Mouse (Mus musculus): ENCODE measurements at regions not wholly inside any gene's neighbourhood (a gene's known extent, or its start where the extent isn't known, plus 50 kb on each side); places are given as distances from the start of the nearest gene placed in this dataset.

DNA sequence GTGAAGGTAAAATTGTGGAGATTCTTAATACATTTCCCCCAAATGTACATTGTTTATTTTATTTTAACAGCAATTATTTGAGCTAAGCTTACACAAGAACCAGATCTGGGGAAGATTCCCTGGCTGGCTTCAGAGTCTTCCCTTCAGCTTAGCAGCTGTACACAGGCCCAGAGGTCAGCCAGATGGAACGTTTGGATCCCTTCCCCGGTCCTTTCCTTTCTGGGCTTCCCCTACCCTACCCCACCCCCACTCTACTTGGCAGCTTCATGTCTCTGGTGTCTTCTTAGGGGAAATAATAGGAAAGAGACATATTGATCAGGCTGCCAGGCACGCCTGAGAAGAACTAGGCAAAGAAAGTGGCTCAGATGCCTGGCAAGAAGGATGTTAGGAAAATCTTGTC lies 172.4 kb downstream of the Zfp330 start:
- TF ChIP-seq CTCF (IDR thresholded peaks at IDR 0.05; ENCODE audit: extremely low read depth, insufficient read length, insufficient replicate concordance, low read depth, low read length): no peak
- no peak for TF ChIP-seq POLR2A (IDR thresholded peaks at IDR 0.05; ENCODE audit: low read depth, low read length)

Measured in small intestine, adult 2 months (tissue).